Mouse (Mus musculus) adrenal gland, postnatal 14 days (tissue): ENCODE data around the gene Fyco1. TPM values are rescaled to one million over a fixed set of nuclear protein-coding genes. Genes with fewer than 3 reads are reported as not detected.
"Not testable (repeated sequence)": the region's sequence is repeated elsewhere in the genome, so short reads cannot be mapped to it uniquely, and the experiment has no call there.

Experiments used
- DNase-seq: peaks from one replicate; pipeline ENCODE4 v3.0.0; 2021; ENCODE audit warnings: mixed read lengths
- total RNA-seq: library from RNA; stranded (reverse); gene quantifications from 2 replicates; pipeline ENCODE4 v1.2.3, GENCODE M21; 2021

Fyco1 gene
- total RNA-seq, 1 experiment from 2014 or later, result 41.8 TPM

- DNase-seq, result no peak
These were observed 36.9 kb downstream of the Fyco1 start for GRCm38 (mm10) chr9:123814821-123815220.

DNA sequence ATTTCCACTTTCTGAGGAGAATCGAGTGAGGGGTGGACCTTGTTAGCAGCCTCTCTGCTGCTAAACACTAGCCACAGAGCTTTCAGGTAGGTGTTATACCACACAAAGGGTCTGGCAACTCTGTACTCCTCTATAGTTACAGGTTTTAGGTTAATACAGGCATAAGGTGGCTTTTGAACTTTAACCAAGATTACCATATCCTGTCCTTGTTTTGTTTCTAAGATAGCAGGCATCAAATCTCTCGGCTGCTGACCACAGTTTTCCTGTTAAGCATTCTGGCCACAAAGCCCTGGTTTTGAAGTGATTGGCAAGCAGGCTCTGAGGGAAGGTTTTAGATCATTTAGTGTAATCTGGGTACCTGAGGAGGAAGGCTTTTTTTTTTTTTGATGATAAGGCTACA, 37.4 kb downstream of the Fyco1 start:
- no peak for DNase-seq

DNA sequence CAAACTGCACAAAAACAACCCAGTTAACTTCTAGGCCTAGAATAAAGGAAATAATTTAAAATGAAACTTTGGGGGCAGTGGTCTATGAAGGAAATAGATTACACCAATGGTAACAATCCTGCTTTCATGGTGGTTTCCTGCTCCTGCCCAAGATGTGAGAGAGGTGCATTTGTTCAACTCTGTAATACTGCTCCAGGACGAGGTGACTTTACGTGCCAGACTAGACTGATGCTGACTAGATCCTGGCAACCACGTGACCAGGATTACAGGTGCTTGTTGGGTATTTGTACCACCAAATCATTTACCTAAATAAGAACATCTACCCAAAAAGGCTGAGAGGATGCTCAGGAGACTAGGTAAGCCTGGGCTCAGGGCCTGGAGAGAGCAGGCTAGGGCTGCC, 39.9 kb downstream of the Fyco1 start:
- no peak for DNase-seq

GRCm38 (mm10) chr9:123808583-123808982, 43.1 kb downstream of the Fyco1 start:
- DNase-seq, result no peak

- no peak for DNase-seq
These were observed 45.4 kb downstream of the Fyco1 start, which contains the start of gene Cxcr6 for GRCm38 (mm10) chr9:123806267-123806666. Cxcr6 (plus strand) TSS chr9:123806475.

GRCm38 (mm10) chr9:123805241-123805640, 46.5 kb downstream of the Fyco1 start:
- no peak for DNase-seq

DNA sequence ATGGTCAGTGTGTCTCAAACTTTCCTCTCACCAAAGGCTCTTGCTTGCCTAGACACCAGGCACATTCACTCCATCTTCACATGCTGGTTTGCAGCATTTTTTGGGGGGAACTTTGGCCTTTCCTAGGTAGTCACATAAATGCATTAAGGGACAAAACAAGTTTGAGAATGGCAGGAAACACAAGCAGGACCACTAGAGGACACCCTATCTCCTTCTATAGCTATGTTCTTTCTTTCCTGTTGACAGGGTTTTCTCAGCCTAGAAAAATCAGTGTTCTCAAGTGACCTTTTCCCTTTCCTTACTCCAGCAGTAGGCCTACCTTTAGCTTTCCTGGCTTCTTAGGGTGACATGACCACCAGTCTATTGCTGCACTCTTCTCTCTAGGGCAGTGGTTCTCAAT, 48.8 kb downstream of the Fyco1 start:
- no peak for DNase-seq

GRCm38 (mm10) chr9:123802421-123802820, 49.3 kb downstream of the Fyco1 start:
- DNase-seq, result no peak

- no peak for DNase-seq
These were observed 50.2 kb downstream of the Fyco1 start for GRCm38 (mm10) chr9:123801527-123801926.

DNA sequence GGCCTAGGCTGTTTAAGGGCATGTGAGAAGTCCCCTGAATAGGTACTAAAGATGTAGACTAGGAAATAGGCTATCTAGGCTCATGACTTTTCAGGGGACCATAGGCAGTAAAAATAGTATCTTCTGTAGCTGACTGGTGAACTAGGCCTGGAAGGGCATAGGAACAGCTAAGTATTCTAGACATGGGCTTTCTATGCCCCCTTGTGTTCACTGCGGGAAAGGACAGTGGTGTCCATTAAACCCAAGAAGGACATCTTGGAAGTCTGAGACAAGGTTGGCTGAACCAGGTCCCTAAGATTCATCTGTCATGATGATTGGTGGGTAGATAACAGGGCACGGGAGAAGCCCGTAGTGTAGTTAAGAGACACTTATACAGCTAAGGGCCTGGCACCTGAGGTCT, 55.5 kb downstream of the Fyco1 start:
- DNase-seq, result peak; percentile 60

DNA sequence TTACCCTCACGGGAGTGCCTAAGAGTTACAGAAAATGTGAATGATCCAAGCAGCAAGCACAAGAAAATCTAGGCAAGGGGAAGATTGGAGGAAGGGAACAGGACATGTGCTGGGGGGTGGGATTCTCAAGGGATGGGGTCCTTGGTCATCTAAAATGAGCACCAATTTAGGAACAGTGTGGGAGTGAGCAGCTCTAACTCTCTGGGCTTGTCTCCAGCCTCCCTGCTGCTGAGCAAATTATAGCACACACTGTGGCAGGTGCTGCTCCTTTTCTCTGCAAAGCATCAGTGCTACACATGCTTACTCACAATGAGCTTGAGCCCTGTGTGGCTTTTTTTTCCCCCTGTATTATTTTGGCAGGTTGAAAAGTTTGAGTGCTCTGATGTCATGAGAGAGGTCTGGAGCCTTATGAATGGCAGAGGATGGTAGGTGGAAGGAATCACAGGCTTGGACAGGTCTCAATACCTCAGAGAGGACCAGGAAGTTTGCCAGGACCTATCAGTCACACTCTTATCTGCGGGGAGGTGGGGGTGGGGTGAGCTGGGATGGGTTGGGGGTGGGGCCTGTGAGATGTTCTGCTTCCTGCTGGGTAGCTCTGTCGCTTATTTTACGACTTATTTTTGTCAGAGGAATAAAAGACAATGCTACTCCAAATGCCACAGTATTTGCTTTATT, 62.7 kb downstream of the Fyco1 start:
- no peak for DNase-seq

GRCm38 (mm10) chr9:123773299-123773698, 78.4 kb downstream of the Fyco1 start:
- peak; percentile 35 for DNase-seq

- peak; percentile 12 for DNase-seq
These were observed 82.2 kb downstream of the Fyco1 start for GRCm38 (mm10) chr9:123769532-123769931.

- peak; percentile 30 for DNase-seq
These were observed 83.3 kb downstream of the Fyco1 start for GRCm38 (mm10) chr9:123768443-123768842.

DNA sequence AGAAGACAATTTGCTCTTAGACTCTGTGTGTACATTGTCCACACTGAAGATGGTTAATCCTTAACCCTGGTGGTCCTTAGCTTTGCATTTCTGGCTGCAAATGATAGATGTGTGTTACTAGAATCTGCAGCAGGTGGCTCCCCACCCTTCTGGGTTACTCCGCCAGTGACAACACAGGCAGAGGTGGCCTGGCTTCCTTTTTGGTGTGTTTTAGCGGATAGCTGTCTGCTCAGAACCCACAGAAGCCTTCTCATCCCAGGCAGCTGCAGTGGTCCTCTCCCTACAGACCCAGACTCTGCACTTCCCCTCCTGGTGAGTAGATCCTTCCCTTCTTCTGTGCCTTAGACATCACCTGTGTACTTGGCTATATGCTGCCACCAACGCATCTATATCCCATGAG, 84.7 kb downstream of the Fyco1 start:
- no peak for DNase-seq

GRCm38 (mm10) chr9:123763771-123764170, 87.9 kb downstream of the Fyco1 start:
- no peak for DNase-seq

DNA sequence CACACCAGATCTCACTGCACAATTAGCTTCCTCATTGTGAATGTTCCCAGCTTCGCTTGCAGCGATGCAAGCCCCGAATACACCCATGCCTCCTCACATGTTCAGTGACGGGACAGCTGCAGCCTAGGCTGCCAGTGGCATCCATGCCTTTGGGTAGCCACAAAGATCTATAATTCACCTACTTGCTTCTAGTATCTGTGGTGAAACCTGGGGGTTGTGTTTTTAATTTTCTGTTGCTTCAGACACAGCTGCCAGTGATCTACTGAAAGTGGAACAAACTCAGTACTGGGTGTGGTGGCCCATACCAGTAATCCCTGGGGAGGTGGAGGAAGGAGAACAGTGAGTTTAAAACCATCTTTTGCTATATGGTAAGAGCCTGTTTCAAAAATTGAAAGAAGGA, 88.8 kb downstream of the Fyco1 start:
- peak; percentile 10 for DNase-seq

GRCm38 (mm10) chr9:123760806-123761205, 90.9 kb downstream of the Fyco1 start:
- DNase-seq, result no peak

DNA sequence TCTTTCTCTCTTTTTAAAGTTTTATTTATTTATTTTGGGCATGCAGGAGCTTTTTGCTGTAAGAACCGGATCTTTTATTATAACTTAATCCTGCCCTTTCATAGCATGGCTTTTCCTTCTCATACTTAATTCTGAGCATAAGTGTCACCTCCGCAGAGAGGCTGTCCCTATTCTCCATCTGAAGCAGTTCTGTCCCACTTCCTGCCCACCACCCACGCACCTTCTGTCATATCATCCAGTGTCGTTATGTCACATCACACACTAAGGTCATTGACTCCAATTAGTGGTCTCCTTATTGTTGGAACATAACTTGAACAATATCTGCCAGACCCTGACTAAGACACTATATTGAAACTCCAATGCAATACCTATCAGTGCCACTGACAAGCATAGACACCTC, 93.1 kb downstream of the Fyco1 start:
- no peak for DNase-seq

DNA sequence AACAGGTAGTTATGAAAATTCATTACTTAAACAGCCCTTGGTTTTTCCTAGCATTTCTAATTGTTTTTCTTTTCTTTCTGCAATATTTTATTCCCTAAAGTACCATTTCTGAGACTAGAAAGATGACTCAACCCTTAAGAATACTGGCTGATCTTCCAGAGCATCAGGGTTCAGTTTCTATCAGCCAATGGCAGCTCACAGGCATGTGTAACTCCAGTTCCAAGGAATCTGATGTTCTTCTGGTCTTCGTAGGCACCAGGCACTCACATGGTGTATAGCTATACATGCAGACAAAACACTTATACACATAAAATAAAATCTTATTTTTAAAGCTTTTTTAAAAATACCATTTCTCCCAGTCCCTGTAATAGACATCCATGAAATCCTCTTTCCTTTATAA, 93.5 kb downstream of the Fyco1 start:
- DNase-seq, result no peak

- no peak for DNase-seq
These were observed 94.4 kb downstream of the Fyco1 start for GRCm38 (mm10) chr9:123757326-123757725.

GRCm38 (mm10) chr9:123756752-123757151, 94.9 kb downstream of the Fyco1 start:
- no peak for DNase-seq

GRCm38 (mm10) chr9:123754333-123754732, 97.4 kb downstream of the Fyco1 start:
- DNase-seq, result peak; percentile 18

DNA sequence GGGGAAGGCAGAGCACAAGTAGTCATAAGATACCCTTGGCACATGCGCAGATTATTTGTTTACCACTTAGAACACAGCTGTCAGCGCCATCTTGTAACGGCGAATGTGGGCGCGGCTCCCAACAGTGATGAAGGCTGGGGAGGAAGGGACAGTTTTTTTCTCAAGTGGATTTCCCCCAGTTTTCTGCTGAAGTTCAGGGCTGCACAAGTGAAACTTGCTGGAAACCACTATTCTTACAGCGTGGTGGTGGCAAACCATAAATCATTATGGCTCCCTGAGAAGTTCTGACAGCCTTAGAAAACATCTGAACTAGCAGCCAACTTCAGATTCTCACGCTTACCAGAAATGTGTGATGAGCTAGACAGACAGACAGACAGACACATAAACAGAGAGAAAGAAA, 102.0 kb downstream of the Fyco1 start:
- DNase-seq, result not testable (repeated sequence)

DNA sequence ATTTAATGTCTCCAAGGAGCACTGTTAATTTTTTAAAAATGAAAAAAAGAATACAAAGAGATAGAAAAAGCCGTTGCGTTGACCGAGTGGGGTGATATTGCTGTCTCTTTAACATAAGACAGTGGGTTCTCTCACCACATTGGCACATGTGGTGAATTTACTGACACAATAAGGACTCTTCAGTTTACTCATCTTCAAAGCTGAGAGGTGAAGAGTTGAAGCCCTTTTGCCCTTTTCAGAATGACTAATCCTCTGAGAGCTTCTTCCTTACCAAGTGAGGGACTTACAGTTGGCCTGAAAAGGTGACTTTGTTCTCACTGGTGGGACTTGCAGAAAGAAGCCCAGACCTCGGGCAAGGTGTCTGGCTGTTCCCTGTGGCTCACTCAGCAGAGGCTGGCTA, 110.9 kb downstream of the Fyco1 start:
- no peak for DNase-seq
